Mouse (Mus musculus) R1 (cell line): Measurements from ENCODE around the gene Aph1a.
"Not testable (repeated sequence)": the region's sequence is repeated elsewhere in the genome, so short reads cannot be mapped to it uniquely, and the experiment has no call there.

Source experiments
- DNase-seq: peaks from one replicate; pipeline ENCODE4 v3.0.0-alpha.2; 2018; ENCODE audit warnings: low read depth, low spot score

Aph1a gene

GRCm38 (mm10) chr3:95887596-95887995 lies 6.2 kb upstream of the Aph1a start:
- DNase-seq = no peak

DNA sequence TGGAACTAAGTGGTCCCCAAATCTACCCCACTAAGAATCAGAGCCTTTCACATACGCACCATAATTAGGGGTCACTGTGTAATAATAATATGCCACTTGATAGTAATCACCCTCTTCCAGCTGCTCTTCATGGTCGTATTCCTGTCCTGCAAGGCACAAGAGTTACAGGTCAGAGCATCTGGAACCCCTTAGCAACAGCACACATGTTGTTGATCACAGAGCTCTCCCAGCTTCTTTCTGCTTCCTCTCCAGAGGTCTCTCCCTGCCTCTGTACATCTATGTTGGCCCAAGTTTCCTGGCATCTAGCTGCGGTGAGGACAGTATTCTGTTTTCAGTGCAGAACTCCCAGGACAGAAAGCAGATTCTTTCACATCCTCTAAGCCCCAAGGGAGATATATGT lies 4.1 kb upstream of the Aph1a start:
- DNase-seq = no peak

DNA sequence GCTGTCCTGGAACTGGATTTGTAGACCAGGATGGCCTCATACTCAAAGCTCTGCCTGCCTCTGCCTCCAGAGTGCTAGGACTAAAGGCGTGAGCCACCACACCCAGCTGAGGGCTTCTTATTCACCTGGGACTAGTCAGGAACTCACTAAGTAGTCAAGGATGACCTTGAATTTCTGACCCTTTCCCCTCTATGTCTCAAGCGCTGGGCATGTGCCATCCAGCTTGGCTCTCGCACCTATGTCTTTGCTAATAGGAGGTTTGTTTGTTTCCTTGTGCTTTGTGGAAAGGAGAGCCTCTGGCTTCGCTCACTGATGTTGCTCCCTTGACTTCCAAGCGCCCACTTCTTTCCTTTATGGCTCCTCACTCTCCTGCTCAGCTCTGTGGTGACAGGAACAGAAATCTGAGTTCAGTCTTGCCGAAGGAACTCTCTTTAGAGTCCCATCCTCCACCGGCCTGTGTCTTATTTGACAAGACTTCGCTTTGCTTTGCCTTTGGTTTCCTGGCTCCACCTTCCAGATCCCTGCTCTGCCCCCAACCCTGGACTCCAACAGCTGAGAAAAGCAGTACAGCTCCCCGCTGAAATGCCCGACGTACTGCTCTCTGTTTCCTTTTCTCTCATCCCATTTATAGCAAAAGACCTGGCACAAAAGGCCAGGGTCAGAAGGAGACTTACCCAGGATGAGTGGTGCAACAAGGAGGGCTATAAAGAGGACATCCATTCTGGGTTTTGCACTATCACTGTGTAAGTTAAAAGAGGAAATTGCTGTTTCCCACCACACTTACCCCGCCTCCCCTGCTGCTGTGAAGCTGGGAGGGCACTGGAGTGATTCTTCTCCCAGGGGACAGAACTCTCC lies 2.3 kb upstream of the Aph1a start, which contains the start of gene BC028528:
BC028528 (minus strand) TSS at position 795 of the 855 bp plus-strand sequence.
- peak; percentile 71 for DNase-seq

- DNase-seq = peak; percentile 76
Observed at GRCm38 (mm10) chr3:95892066-95893052, 1.4 kb upstream of the Aph1a start.

- DNase-seq = no peak
Observed at GRCm38 (mm10) chr3:95893126-95893525, 643 bp upstream of the Aph1a start.

DNA sequence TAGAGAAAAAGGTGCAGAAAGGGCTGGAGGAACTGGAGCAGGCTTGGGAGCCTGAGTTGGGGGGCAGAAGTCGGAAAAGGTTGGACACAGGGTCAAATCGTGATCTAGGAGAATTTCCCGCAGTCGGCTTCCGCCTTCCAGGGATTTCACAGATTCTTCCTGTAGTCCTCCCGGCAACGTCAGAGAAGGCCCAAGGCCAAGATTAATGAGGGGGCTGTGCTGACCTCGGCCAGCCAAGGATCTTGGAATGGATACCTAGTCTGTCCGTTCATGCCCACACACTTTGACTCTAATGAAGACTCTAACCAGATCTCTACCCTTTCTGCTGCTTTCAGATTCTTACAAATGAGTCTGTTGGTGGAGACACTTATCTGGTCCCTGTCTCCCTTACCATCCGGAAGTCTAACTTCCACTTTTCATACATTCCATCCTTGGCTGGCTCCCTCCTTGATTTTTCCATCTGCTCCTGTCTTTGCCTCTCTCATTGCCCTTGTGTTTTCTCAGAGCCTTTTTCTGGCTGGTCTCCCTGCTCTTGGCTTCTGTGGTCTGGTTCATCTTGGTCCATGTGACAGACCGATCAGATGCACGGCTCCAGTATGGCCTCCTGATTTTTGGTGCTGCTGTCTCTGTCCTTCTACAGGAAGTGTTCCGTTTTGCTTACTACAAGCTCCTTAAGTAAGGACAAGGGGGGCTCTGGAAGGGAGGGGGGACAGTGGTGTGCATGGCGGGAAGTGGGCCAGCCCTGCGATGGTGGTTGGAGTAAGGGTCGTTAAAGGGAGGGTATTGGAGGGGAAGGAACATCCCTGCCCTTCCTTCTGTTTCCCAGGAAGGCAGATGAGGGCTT lies 770 bp downstream of the Aph1a start:
- peak; percentile 47 for DNase-seq

- DNase-seq = not testable (repeated sequence)
Observed at GRCm38 (mm10) chr3:95895501-95895900, 1.7 kb downstream of the Aph1a start.

- DNase-seq = no peak
Observed at GRCm38 (mm10) chr3:95899800-95900524, 6.2 kb downstream of the Aph1a start.

DNA sequence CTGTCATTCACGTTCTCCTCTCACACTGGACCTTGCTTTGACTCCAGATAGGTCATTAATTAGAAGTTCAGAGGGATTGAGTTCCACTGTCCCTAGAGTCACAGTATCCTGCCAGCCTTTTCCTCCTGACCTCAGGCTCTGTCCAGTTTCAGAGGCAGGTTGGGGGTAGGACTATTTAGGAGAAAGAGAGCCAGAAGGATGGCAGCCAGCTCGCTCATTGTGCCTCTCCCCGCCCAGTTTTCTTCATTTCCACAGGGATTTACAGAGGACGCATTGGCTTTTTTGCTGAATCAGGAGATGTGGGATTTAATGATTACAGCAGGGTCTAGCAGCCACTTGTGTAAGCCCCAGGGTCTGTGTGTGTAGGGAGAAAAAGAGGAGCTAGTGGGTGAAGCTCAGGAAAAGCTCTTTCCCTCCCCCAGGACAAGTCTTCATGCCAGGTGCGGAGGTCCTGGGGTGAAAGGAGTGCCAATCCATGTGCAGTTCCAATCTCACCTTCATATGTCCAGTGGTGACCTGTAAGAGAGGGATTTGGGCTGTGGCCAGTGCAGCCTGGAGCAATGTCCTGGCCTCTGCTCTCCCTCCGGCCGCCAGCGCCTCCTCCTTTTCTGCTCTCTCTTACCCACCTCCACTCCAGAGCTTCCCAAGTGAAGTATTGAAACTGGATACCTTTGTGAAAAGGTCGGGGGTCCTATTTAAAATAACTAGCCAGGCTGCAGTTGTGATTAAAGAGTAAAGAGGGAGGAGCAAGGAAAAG lies 8.0 kb downstream of the Aph1a start:
- DNase-seq = no peak

DNA sequence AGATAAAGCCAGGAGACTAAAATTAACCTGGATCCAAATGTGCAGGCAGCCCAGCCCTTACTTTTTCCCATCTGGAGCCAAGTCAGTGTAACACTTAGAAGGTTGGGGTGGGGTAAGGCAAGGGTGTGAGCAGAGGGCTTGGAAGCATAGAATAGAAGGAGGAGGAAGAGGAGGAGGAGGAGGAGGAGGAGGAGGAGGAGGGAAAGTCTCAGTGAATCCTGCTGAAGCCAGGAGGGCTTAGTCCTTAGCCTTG lies 8.5 kb downstream of the Aph1a start:
- DNase-seq = no peak

GRCm38 (mm10) chr3:95902643-95903042 lies 8.9 kb downstream of the Aph1a start:
- DNase-seq = no peak

- DNase-seq = no peak
Observed at GRCm38 (mm10) chr3:95903753-95904502, 10.2 kb downstream of the Aph1a start.

GRCm38 (mm10) chr3:95904568-95904967 lies 10.8 kb downstream of the Aph1a start, which contains the start of gene Car14:
Gene Car14, minus strand, starts transcription at chr3:95904691.
- DNase-seq = no peak

DNA sequence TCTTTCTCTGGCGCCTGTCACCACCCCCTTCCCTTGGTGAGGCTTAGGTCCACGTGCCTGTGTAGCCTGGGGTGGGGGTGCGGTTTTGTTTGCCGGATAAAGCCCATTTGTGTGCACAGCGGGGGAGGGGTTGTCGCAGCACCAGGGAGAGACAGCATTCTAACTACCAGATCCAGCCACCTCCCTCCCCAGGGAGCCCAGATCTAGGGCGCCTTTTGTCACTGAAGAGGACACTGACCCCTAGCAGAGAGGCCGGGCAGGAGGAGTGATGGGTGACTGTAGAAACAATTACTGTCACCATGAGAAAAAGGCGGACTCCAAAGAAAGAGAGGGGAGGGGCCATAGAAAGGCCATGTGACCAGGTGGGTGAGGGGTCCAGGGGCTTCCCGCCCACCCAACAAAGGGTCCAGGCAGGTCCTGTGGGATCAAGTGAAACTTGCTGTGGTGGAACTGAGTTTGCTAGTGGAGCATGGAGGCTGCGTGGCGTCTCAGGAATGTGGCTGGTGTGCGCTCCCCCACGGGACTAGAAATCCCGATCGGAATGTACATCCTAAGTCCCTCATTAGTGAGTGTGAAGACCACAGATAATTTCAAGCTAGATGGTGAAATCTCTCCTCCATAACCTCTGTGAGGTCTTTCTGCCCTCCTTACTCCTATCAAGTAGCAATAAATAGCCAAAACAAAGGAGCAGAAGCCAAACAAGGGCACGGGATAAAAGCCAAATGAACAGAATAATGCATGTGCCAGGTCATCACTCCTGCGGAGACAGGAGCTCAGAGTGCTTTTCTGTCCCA lies 11.6 kb downstream of the Aph1a start:
- peak; percentile 74 for DNase-seq

GRCm38 (mm10) chr3:95905940-95906492 lies 12.2 kb downstream of the Aph1a start:
- peak; percentile 75 for DNase-seq

DNA sequence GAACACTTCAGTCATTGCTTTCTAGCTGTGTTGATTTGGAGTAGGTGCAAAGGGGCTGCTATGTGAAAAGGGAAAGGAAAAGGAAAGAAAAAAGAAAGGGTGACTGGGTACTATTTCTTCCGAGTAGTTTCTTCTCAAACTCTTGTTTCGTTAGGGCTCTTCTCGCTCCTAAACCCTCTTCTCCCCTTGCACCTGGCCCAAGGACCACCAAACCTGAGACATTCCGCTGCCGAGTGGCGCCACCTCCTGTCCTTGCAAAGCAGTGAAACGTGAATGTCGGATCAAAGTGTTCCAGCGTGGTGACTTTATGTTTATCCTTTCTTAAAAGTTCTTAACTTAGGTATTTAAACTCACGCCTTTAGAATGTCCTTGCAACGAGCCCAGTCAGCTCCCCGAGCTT lies 13.1 kb downstream of the Aph1a start:
- DNase-seq = peak; percentile 66

DNA sequence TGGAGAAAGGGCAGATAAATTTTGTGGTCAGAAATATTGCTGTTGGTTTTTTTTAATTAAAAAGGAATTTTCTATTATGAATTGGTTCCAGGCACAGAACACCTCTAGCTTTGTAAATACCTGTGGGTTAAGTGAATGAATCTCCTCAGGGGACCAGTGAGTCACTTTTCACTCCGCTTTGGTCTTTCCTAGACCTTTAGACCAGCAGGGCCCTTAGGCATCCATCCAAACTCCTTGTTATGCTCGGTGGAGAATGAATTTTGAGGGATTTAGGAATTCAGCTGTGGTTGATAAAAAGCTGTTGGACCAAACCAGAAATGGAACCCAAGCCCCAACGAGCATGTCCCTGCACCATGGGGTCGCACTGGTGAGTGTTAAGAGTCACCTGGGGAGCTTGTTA lies 13.8 kb downstream of the Aph1a start:
- no peak for DNase-seq

DNA sequence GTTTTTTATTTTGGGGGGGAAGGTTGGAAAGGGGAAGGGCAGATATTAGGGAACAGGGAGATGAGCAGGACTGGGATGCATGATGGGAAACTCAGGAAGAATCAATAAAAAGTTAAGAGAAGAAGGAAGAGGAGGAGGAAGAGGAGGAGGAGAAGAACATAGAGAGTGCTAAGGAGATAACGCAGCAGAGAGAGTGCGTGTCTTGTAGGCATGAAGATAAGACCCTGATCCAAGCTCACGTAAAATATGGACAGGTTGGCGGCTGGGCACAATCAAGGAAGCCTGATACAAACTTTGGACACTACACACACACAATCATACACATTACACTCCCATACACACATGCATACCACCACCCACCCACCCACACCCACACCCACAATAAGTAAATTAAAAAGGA lies 20.9 kb downstream of the Aph1a start:
- DNase-seq = no peak
